ENCODE assay signal across 7 mouse cellular contexts in the genomic region with DNA sequence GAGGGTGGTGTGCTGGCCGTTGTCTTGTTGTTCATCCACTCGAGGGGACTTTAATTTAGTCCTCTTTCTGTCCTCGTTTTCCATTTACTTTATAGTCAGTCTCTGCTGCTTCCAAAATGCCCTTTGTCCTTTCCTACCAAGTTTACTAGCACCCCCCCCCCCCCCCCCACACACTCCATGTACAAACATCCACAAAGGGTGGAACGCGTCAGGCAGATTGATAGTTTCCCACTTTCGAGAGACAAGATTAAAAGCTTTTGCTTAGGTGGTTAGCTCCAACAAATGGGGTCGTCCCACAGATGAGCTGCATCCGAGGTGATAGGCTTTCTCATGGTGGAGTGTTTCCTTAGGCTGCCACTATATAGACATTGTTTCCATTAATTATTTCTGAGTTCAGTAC. TPM values are rescaled to one million over a fixed set of nuclear protein-coding genes. Genes with fewer than 3 reads are reported as not detected.
DNase-seq lines count a peak whose midpoint lies in the region; ATAC-seq and TF ChIP-seq lines count a peak whose summit lies in the region.

No protein-coding gene starts in this region.

- no peak for TF ChIP-seq POLR2A in testis, adult 2 months (IDR thresholded peaks at IDR 0.05; ENCODE audit: control insufficient read depth, low read depth, low read length)
- no peak for TF ChIP-seq POLR2A in embryonic fibroblast, embryonic 13.5 days (IDR thresholded peaks at IDR 0.05; ENCODE audit: low read depth, low read length)

- H3K9ac ChIP-seq in stomach, postnatal 0 days (ENCODE audit: low read length), result peak overlapping the region; percentile 98

- WGBS in stomach, postnatal 0 days, result 0% methylated on average over 8 of the region's 8 CpGs

- peak overlapping the region; percentile 69 for H3K4me2 ChIP-seq in stomach, postnatal 0 days (replicated peaks; ENCODE audit: low read depth)

- no peak for TF ChIP-seq CTCF in testis, adult 2 months (IDR thresholded peaks at IDR 0.05; ENCODE audit: control insufficient read depth, insufficient read depth, insufficient replicate concordance, low read depth, low read length)
- no peak for TF ChIP-seq CTCF in embryonic fibroblast, embryonic 13.5 days (IDR thresholded peaks at IDR 0.05; ENCODE audit: borderline replicate concordance, insufficient read depth, low read length)
- no peak for TF ChIP-seq CTCF in stomach, postnatal 0 days (IDR thresholded peaks at IDR 0.05; ENCODE audit: low read depth)

- peak overlapping the region; percentile 85 for H3K27ac ChIP-seq in testis, adult 2 months (ENCODE audit: control insufficient read depth, insufficient read depth, low read depth, low read length)
- peak overlapping the region; percentile 99 for H3K27ac ChIP-seq in embryonic fibroblast, embryonic 13.5 days (ENCODE audit: insufficient read depth, low read length)
- peak overlapping the region; percentile 99 for H3K27ac ChIP-seq in stomach, postnatal 0 days (replicated peaks)

- H3K27me3 ChIP-seq in testis, adult 2 months (ENCODE audit: control insufficient read depth, insufficient read depth, low read length), result no peaks in the 10 kb centered on the region
- no peaks in the 10 kb centered on the region for H3K27me3 ChIP-seq in stomach, postnatal 0 days (ENCODE audit: control insufficient read depth, insufficient read depth, low read length)

- DNase-seq in testis, postnatal 10 days (ENCODE audit: low spot score), result no peak
- peak; percentile 53 for DNase-seq in liver
- peak; percentile 35 for DNase-seq in stomach, postnatal 0 days (ENCODE audit: low spot score)
- no peak for DNase-seq in layer of hippocampus, adult 11-12 months (ENCODE audit: low spot score)
- no peak for DNase-seq in gastrocnemius, postnatal 4 days (ENCODE audit: low spot score in 2 of 2)

- peak overlapping the region; percentile 100 for H3K4me3 ChIP-seq in testis, adult 2 months (ENCODE audit: control insufficient read depth, low read depth, low read length)
- peak overlapping the region; percentile 94 for H3K4me3 ChIP-seq in embryonic fibroblast, embryonic 13.5 days (ENCODE audit: insufficient read depth, low read length)
- peak overlapping the region; percentile 97 for H3K4me3 ChIP-seq in stomach, postnatal 0 days (ENCODE audit: low read depth, low read length)

- peaks cover 8% of the 10 kb centered on the region for H3K4me1 ChIP-seq in testis, adult 2 months (ENCODE audit: control insufficient read depth, insufficient read depth, low read length)
- 0 out of 2 replicates have a peak, but pooled peaks cover 2% of the 10 kb centered on the region for H3K4me1 ChIP-seq in embryonic fibroblast, embryonic 13.5 days (ENCODE audit: control insufficient read depth, insufficient read depth, low read length)
- no peaks in the 10 kb centered on the region for H3K4me1 ChIP-seq in stomach, postnatal 0 days (replicated peaks; ENCODE audit: control insufficient read depth, insufficient read depth)

- TF ChIP-seq EP300 in stomach, postnatal 0 days (optimal IDR thresholded peaks at IDR 0.05), result no peak

- H3K36me3 ChIP-seq in testis, adult 2 months (ENCODE audit: control insufficient read depth, insufficient read depth, low read length), result no peaks in the 10 kb centered on the region
- peaks cover 2% of the 10 kb centered on the region; the same call in 1 of the 2 replicates for H3K36me3 ChIP-seq in stomach, postnatal 0 days (ENCODE audit: control insufficient read depth, insufficient read depth, low read length)

- no peaks in the 10 kb centered on the region for H3K9me3 ChIP-seq in stomach, postnatal 0 days (ENCODE audit: control insufficient read depth, low read length)

- ATAC-seq in stomach, postnatal 0 days (ENCODE audit: low FRiP score, low TSS enrichment), result no peak

RNA-seq across cellular contexts. Expression of gene Ube2r2, which starts 1.3 kb away (rescaled TPM):
- polyA plus RNA-seq in testis, adult 2 months (2012; rRNA removed), result 17.7 and 18.8 TPM in 2 replicates
- 196 and 222 TPM in 2 replicates for polyA plus RNA-seq in embryonic fibroblast, embryonic 13.5 days (2011; ENCODE audit: insufficient read length, low read depth, missing spikeins)
- 76.3 and 89.0 TPM in 2 replicates for polyA plus RNA-seq in stomach, postnatal 0 days (2015; fragmentation: Nextera tagmentation; extraction: Ambion mirVana)
- total RNA-seq in gastrocnemius, postnatal 4 days (2021), result 10 to 100 TPM; 97.5 to 98.5 TPM

RNA-seq across cellular contexts. Expression of gene Nol6, which starts 12.6 kb away (rescaled TPM):
- 14.0 and 15.9 TPM in 2 replicates for polyA plus RNA-seq in testis, adult 2 months (2012; rRNA removed)
- polyA plus RNA-seq in embryonic fibroblast, embryonic 13.5 days (2011; ENCODE audit: insufficient read length, low read depth, missing spikeins), result 24.4 and 25.1 TPM in 2 replicates
- 9.5 and 10.9 TPM in 2 replicates for polyA plus RNA-seq in stomach, postnatal 0 days (2015; fragmentation: Nextera tagmentation; extraction: Ambion mirVana)
- 10 to 100 TPM; 23.4 to 26.8 TPM for total RNA-seq in gastrocnemius, postnatal 4 days (2021)

RNA-seq across cellular contexts. Expression of gene Aqp3, which starts 38.8 kb away (rescaled TPM):
- 5.2 and 6.7 TPM in 2 replicates for polyA plus RNA-seq in testis, adult 2 months (2012; rRNA removed)
- polyA plus RNA-seq in embryonic fibroblast, embryonic 13.5 days (2011; ENCODE audit: insufficient read length, low read depth, missing spikeins), result 0.55 TPM in 1 of 2 replicates, not detected in the other
- polyA plus RNA-seq in stomach, postnatal 0 days (2015; fragmentation: Nextera tagmentation; extraction: Ambion mirVana), result 202 and 227 TPM in 2 replicates
- total RNA-seq in gastrocnemius, postnatal 4 days (2021), result under 1 TPM in 1 of 2 experiments, not detected in 1; 0.49 TPM

Comparison
In these comparisons a context has a peak if more than half of its experiments do, and no peak if none do; other contexts are left out.
1. DNase-seq: peak in liver (single experiment) and stomach, postnatal 0 days (single experiment); none in testis, postnatal 10 days (single experiment), layer of hippocampus, adult 11-12 months (single experiment) and gastrocnemius, postnatal 4 days (0 of 2).
2. RNA of gene Aqp3, which starts 38.8 kb away (polyA plus RNA-seq): 202 to 227 TPM in stomach, postnatal 0 days; 5.2 to 6.7 TPM in testis, adult 2 months and 0.55 TPM in embryonic fibroblast, embryonic 13.5 days; every median in the first group is over 10 times any median in the second.
3. Peak in every context shown above with its lines, with median percentiles within 50 percentile points of each other: H3K27ac ChIP-seq and H3K4me3 ChIP-seq.